Mouse (Mus musculus) CH12.LX (cell line): ENCODE data around the gene Casr. TPM values are rescaled to one million over a fixed set of nuclear protein-coding genes. Genes with fewer than 3 reads are reported as not detected.

ENCODE experiments used
- DNase-seq: peaks from one replicate; pipeline ENCODE4 v3.0.0-alpha.2; 2013; ENCODE audit errors: extremely low read depth
- H3K27ac ChIP-seq: 2 replicates; pipeline ENCODE4 v1.5.1; 2012; ENCODE audit warnings: low read depth, mild to moderate bottlenecking, control low read depth, moderate library complexity; ENCODE audit not compliant: insufficient read depth
- H3K27me3 ChIP-seq: replicated peaks from 2 replicates; pipeline ENCODE3; 2012; ENCODE audit warnings: inconsistent platforms
- H3K36me3 ChIP-seq, 2 experiments: replicated peaks in 1 of 2; 2 replicates each; pipeline versions ENCODE3 to v1.6.1; 2012; ENCODE audit warnings: inconsistent platforms in 1 of 2, low read length in 1 of 2, mild to moderate bottlenecking in 1 of 2, mixed read lengths in 1 of 2, moderate library complexity in 1 of 2; ENCODE audit not compliant: control insufficient read depth in 1 of 2, insufficient read depth in 1 of 2
- H3K4me1 ChIP-seq, 2 experiments: 2 replicates each; pipeline ENCODE4 v1.6.1; 2012; ENCODE audit warnings: inconsistent platforms in 1 of 2, moderate library complexity in 1 of 2; ENCODE audit not compliant: insufficient read depth in 2 of 2, control insufficient read depth in 1 of 2
- H3K4me2 ChIP-seq: 2 replicates; pipeline ENCODE4 v1.6.1; 2012; ENCODE audit warnings: low read depth, mild to moderate bottlenecking, control low read depth; ENCODE audit not compliant: poor library complexity, insufficient read depth, severe bottlenecking
- H3K4me3 ChIP-seq, 3 experiments: fragments of 150-350 bp in 1 of 3; sonication (generic) in 1 of 3; replicated peaks in 1 of 3; 2 replicates each; pipeline versions ENCODE3 to v1.5.1; 2011 to 2012; ENCODE audit warnings: low read depth in 2 of 3, low read length in 2 of 3, mild to moderate bottlenecking in 2 of 3, moderate library complexity in 2 of 3, control low read depth in 1 of 3, improper control_type of control experiment in 1 of 3, inconsistent platforms in 1 of 3, mixed read lengths in 1 of 3; ENCODE audit not compliant: poor library complexity in 1 of 3
- H3K79me2 ChIP-seq: replicated peaks from 2 replicates; pipeline ENCODE4 v1.6.1; 2012; ENCODE audit warnings: mild to moderate bottlenecking, moderate library complexity; ENCODE audit not compliant: control insufficient read depth, poor library complexity, insufficient read depth, severe bottlenecking; ENCODE audit errors: extremely low read depth
- H3K9ac ChIP-seq: 2 replicates; pipeline ENCODE4 v1.6.1; 2012; ENCODE audit warnings: low read depth, mild to moderate bottlenecking, control low read depth, moderate library complexity; ENCODE audit not compliant: insufficient read depth
- H3K9me3 ChIP-seq: replicated peaks from 2 replicates; pipeline ENCODE3; 2012; ENCODE audit warnings: low read length, inconsistent platforms, mixed read lengths
- BHLHE40 ChIP-seq: IDR thresholded peaks from 2 replicates; pipeline ENCODE4 v1.6.1; 2011; ENCODE audit warnings: mild to moderate bottlenecking, low read depth, low read length, improper control_type of control experiment
- CHD1 ChIP-seq: IDR thresholded peaks from 2 replicates; pipeline ENCODE4 v1.6.1; 2012; ENCODE audit warnings: low read depth, low read length, improper control_type of control experiment, inconsistent platforms
- CHD2 ChIP-seq: IDR thresholded peaks from 2 replicates; pipeline ENCODE4 v1.6.1; 2011; ENCODE audit warnings: low read length, improper control_type of control experiment
- CTCF ChIP-seq, 2 experiments: IDR thresholded peaks in 1 of 2; conservative IDR thresholded peaks in 1 of 2; 2 replicates each; pipeline ENCODE4 v1.5.1; 2011 to 2012; ENCODE audit warnings: low read depth in 2 of 2, low read length in 2 of 2, improper control_type of control experiment in 1 of 2, inconsistent platforms in 1 of 2, mild to moderate bottlenecking in 1 of 2, moderate library complexity in 1 of 2
- E2F4 ChIP-seq: IDR thresholded peaks from 2 replicates; pipeline ENCODE4 v1.6.1; 2011; ENCODE audit warnings: low read depth, low read length, improper control_type of control experiment; ENCODE audit not compliant: insufficient replicate concordance
- ELF1 ChIP-seq: IDR thresholded peaks from 2 replicates; pipeline ENCODE4 v1.6.1; 2014; ENCODE audit warnings: low read depth, mild to moderate bottlenecking, inconsistent platforms, low read length, improper control_type of control experiment
- EP300 ChIP-seq: IDR thresholded peaks from 2 replicates; pipeline ENCODE4 v1.6.1; 2011; ENCODE audit warnings: low read length, improper control_type of control experiment
- ETS1 ChIP-seq: conservative IDR thresholded peaks from 2 replicates; pipeline ENCODE4 v1.6.1; 2012; ENCODE audit warnings: low read depth, mild to moderate bottlenecking, inconsistent platforms, low read length, improper control_type of control experiment, moderate library complexity
- GABPA ChIP-seq: IDR thresholded peaks from 2 replicates; pipeline ENCODE4 v1.6.1; 2012; ENCODE audit warnings: low read depth, low read length, improper control_type of control experiment, inconsistent platforms; ENCODE audit not compliant: insufficient replicate concordance
- HCFC1 ChIP-seq: IDR thresholded peaks from 2 replicates; pipeline ENCODE4 v1.6.1; 2012; ENCODE audit warnings: low read depth, mild to moderate bottlenecking, inconsistent platforms, low read length, improper control_type of control experiment
- IRF4 ChIP-seq: IDR thresholded peaks from 2 replicates; pipeline ENCODE4 v1.6.1; 2014; ENCODE audit warnings: low read depth, mild to moderate bottlenecking, inconsistent platforms, low read length, improper control_type of control experiment
- JUN ChIP-seq: IDR thresholded peaks from 2 replicates; pipeline ENCODE4 v1.6.1; 2011; ENCODE audit warnings: low read depth, mild to moderate bottlenecking, low read length, improper control_type of control experiment, moderate library complexity; ENCODE audit not compliant: insufficient read depth
- JUND ChIP-seq: conservative IDR thresholded peaks from 2 replicates; pipeline ENCODE4 v1.6.1; 2011; ENCODE audit warnings: low read depth, low read length, improper control_type of control experiment
- KAT2A ChIP-seq: IDR thresholded peaks from 2 replicates; pipeline ENCODE4 v1.6.1; 2012; ENCODE audit warnings: low read length, improper control_type of control experiment, inconsistent platforms; ENCODE audit not compliant: insufficient replicate concordance
- MAFK ChIP-seq: IDR thresholded peaks from 2 replicates; pipeline ENCODE4 v1.6.1; 2011; ENCODE audit warnings: low read length, improper control_type of control experiment; ENCODE audit not compliant: insufficient replicate concordance
- MAX ChIP-seq: IDR thresholded peaks from 2 replicates; pipeline ENCODE4 v1.6.1; 2011; ENCODE audit warnings: low read length, improper control_type of control experiment
- MAZ ChIP-seq: IDR thresholded peaks from 2 replicates; pipeline ENCODE4 v1.6.1; 2012; ENCODE audit warnings: low read depth, mild to moderate bottlenecking, inconsistent platforms, low read length, improper control_type of control experiment, moderate library complexity
- MEF2A ChIP-seq: IDR thresholded peaks from 2 replicates; pipeline ENCODE4 v1.6.1; 2014; ENCODE audit warnings: low read depth, mild to moderate bottlenecking, inconsistent platforms, low read length, improper control_type of control experiment, borderline replicate concordance
- MXI1 ChIP-seq: IDR thresholded peaks from 2 replicates; pipeline ENCODE4 v1.6.1; 2011; ENCODE audit warnings: mild to moderate bottlenecking, low read depth, low read length, improper control_type of control experiment
- MYC ChIP-seq: IDR thresholded peaks from 2 replicates; pipeline ENCODE4 v1.6.1; 2011; ENCODE audit warnings: low read depth, mild to moderate bottlenecking, improper control_type of control experiment, low read length
- NELFE ChIP-seq: IDR thresholded peaks from 2 replicates; pipeline ENCODE4 v1.6.1; 2011; ENCODE audit warnings: low read depth, low read length, improper control_type of control experiment
- NRF1 ChIP-seq: IDR thresholded peaks from 2 replicates; pipeline ENCODE4 v1.6.1; 2014; ENCODE audit warnings: low read depth, mild to moderate bottlenecking, inconsistent platforms, low read length, improper control_type of control experiment, moderate library complexity
- PAX5 ChIP-seq: IDR thresholded peaks from 2 replicates; pipeline ENCODE4 v1.6.1; 2012; ENCODE audit warnings: low read length, inconsistent platforms, mixed read lengths
- POLR2A ChIP-seq: IDR thresholded peaks from 2 replicates; pipeline ENCODE4 v1.6.1; 2011; ENCODE audit warnings: low read depth, mild to moderate bottlenecking, improper control_type of control experiment, low read length
- POLR2AphosphoS2 ChIP-seq: IDR thresholded peaks from 2 replicates; pipeline ENCODE4 v1.6.1; 2011; ENCODE audit warnings: low read depth, low read length, improper control_type of control experiment
- RAD21 ChIP-seq: IDR thresholded peaks from 2 replicates; pipeline ENCODE4 v1.6.1; 2011; ENCODE audit warnings: low read depth, mild to moderate bottlenecking, low read length, improper control_type of control experiment, moderate library complexity
- RCOR1 ChIP-seq: conservative IDR thresholded peaks from 2 replicates; pipeline ENCODE4 v1.6.1; 2012; ENCODE audit warnings: low read depth, mild to moderate bottlenecking, inconsistent platforms, low read length, improper control_type of control experiment
- SIN3A ChIP-seq: IDR thresholded peaks from 2 replicates; pipeline ENCODE4 v1.6.1; 2012; ENCODE audit warnings: low read length, improper control_type of control experiment, inconsistent platforms
- SMC3 ChIP-seq: IDR thresholded peaks from 2 replicates; pipeline ENCODE4 v1.6.1; 2011; ENCODE audit warnings: low read depth, low read length, improper control_type of control experiment
- TBP ChIP-seq: conservative IDR thresholded peaks from 2 replicates; pipeline ENCODE4 v1.6.1; 2011; ENCODE audit warnings: low read depth, low read length, improper control_type of control experiment
- TCF12 ChIP-seq: IDR thresholded peaks from 2 replicates; pipeline ENCODE4 v1.6.1; 2014; ENCODE audit warnings: low read depth, mild to moderate bottlenecking, inconsistent platforms, low read length, improper control_type of control experiment
- UBTF ChIP-seq: IDR thresholded peaks from 2 replicates; pipeline ENCODE4 v1.6.1; 2012; ENCODE audit warnings: low read depth, mild to moderate bottlenecking, inconsistent platforms, low read length, improper control_type of control experiment, moderate library complexity
- USF1 ChIP-seq: IDR thresholded peaks from 2 replicates; pipeline ENCODE4 v1.6.1; 2014; ENCODE audit warnings: low read depth, mild to moderate bottlenecking, inconsistent platforms, low read length, improper control_type of control experiment
- USF2 ChIP-seq: conservative IDR thresholded peaks from 2 replicates; pipeline ENCODE4 v1.6.1; 2011; ENCODE audit warnings: low read depth, low read length, improper control_type of control experiment
- ZC3H11A ChIP-seq: IDR thresholded peaks from 2 replicates; pipeline ENCODE4 v1.6.1; 2012; ENCODE audit warnings: low read depth, mild to moderate bottlenecking, inconsistent platforms, low read length, improper control_type of control experiment
- ZKSCAN1 ChIP-seq: IDR thresholded peaks from 2 replicates; pipeline ENCODE4 v1.6.1; 2012; ENCODE audit warnings: low read depth, inconsistent platforms, low read length, improper control_type of control experiment, borderline replicate concordance
- ZMIZ1 ChIP-seq: IDR thresholded peaks from 2 replicates; pipeline ENCODE4 v1.6.1; 2012; ENCODE audit warnings: low read depth, mild to moderate bottlenecking, inconsistent platforms, low read length, improper control_type of control experiment
- ZNF384 ChIP-seq: IDR thresholded peaks from 2 replicates; pipeline ENCODE4 v1.6.1; 2012; ENCODE audit warnings: low read depth, low read length, improper control_type of control experiment, inconsistent platforms
- dilution Hi-C: fragments of 300-500 bp; cut with MboI; formaldehyde crosslinking; loops from 2 replicates; pipeline ENCODE4 v1.14.3; 2020; ENCODE audit warnings: low sequenced_read_pairs; ENCODE audit not compliant: extremely low pct_unique_long_range_greater_than_20kb, extremely low pct_ligation_motif_present
- in situ Hi-C: fragments of 300-500 bp; cut with MboI; formaldehyde crosslinking; loops from 3 replicates; pipeline ENCODE4 v1.14.3; 2019; ENCODE audit warnings: low sequenced_read_pairs, low pct_ligation_motif_present, low pct_unique_long_range_greater_than_20kb, mixed read lengths
- polyA plus RNA-seq: library from polyadenylated mRNA; unstranded; fragments of >175 nt; gene quantifications from 2 replicates; pipeline ENCODE4 v1.2.1, GENCODE M21; 2012; ENCODE audit warnings: low read depth; ENCODE audit not compliant: insufficient read length
- total RNA-seq, 2 experiments: library from RNA; depleted of rRNA; stranded (reverse); fragments of 300-350 nt in 1 of 2; fragments of >200 nt in 1 of 2; gene quantifications; 2 replicates each; pipeline ENCODE4 v1.2.3; 2012 to 2014

The Casr gene
- total and polyA plus RNA-seq, 3 experiments: 0.35 to 0.63 (median 0.59) TPM

GRCm38 (mm10) chr16:36505913-36506312 is 56.0 kb downstream of the Casr start:
- Histone ChIP-seq H3K9me3 (no peaks in the 10 kb centered on the region), H3K27me3 (no peaks in the 10 kb centered on the region), H3K4me2 (peak overlapping the region; percentile 88; the same call in 1 of the 2 replicates), H3K4me3 (no peak overlapping the region), H3K79me2 (no peaks in the 10 kb centered on the region), H3K27ac (no peak overlapping the region), H3K4me1 (peaks cover 10 to 41% of the 10 kb centered on the region in 2 experiments; a peak in 3 of 4 replicates), H3K36me3 (no peaks in the 10 kb centered on the region), H3K9ac (no peak overlapping the region)
- DNase-seq: peak; percentile 56
- dilution Hi-C loops: no loop called here
- in situ Hi-C loops: no loop called here
- TF ChIP-seq BHLHE40 (peak; percentile 74), MAZ (no peak; the same call in 1 of the 2 replicates), KAT2A (no peak), EP300 (peak; percentile 88), RCOR1 (peak; percentile 85; the same call in 1 of the 2 replicates), MAX (peak; percentile 77), ZKSCAN1 (no peak), NELFE (no peak), CHD2 (peak; percentile 82), SIN3A (no peak; the same call in 1 of the 2 replicates), UBTF (no peak), IRF4 (peak; percentile 89), GABPA (no peak), MAFK (peak; percentile 84), POLR2AphosphoS2 (no peak), TBP (no peak), PAX5 (no peak), ZMIZ1 (no peak), ZNF384 (peak; percentile 55), JUND (0 out of 2 replicates have a peak, but pooled peaks have one; percentile 52), MEF2A (peak; percentile 75), JUN (peak; percentile 21; the same call in 1 of the 2 replicates), POLR2A (no peak), USF1 (no peak), NRF1 (no peak), ETS1 (peak; percentile 85), CTCF (conservative IDR thresholded peaks at IDR 0.05 in 1 of 2, IDR thresholded peaks at IDR 0.05 in 1 of 2; ENCODE audit: low read depth in 2 of 2, low read length in 2 of 2) (peak in 1 of 2 experiments; percentile 82; a peak in 2 of 4 replicates), TCF12 (peak; percentile 71), ZC3H11A (no peak; the same call in 1 of the 2 replicates), SMC3 (peak; percentile 80), CHD1 (no peak; the same call in 1 of the 2 replicates), ELF1 (peak; percentile 29), RAD21 (peak; percentile 86), HCFC1 (no peak), MYC (peak; percentile 89), MXI1 (no peak), USF2 (no peak), E2F4 (0 out of 2 replicates have a peak, but pooled peaks have one; percentile 54)
